Mouse (Mus musculus) lung, postnatal 0 days (tissue): ENCODE results near the gene Asic2.

Source experiments
- CTCF ChIP-seq: IDR thresholded peaks from 2 replicates; pipeline ENCODE4 v1.5.1; 2016; ENCODE audit warnings: antibody characterized with exemption, mild to moderate bottlenecking
- EP300 ChIP-seq: IDR thresholded peaks from 2 replicates; pipeline ENCODE4 v1.6.1; 2016; ENCODE audit warnings: antibody characterized with exemption, mild to moderate bottlenecking, control low read depth

DNA sequence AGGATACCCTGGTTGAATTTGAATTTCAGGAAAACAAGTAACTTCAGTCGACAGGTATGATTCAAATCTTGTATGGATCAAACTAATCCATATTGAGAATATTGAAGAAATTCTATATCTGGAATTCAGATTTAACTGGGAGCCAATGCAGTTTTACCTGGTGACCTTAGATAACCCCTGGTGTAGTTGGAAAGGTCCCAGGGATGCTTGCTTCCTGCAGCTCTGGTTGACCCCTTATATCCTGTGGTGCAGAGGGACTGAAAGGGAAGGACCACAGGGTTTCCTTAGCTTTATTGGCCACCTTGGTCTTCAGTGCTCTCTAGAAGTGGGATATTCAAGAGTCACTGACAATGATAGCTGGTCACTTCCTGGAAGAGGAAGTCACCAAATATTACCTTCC, 1100.2 kb downstream of the Asic2 start:
- TF ChIP-seq CTCF (no peak), EP300 (no peak)
